Mouse (Mus musculus) A20 (cell line): ENCODE measurements around the gene Amh.

Source experiments
- DNase-seq: peaks from one replicate; pipeline ENCODE4 v3.0.0-alpha.2; 2011; ENCODE audit warnings: low read depth, low spot score

Gene Amh

GRCm38 (mm10) chr10:80856908-80857307 is 51.9 kb downstream of the Amh start:
- DNase-seq, result no peak
